Mouse (Mus musculus): Measurements from ENCODE around the gene Tmem205. TPM values are rescaled to one million over a fixed set of nuclear protein-coding genes. Genes with fewer than 3 reads are reported as not detected.

Tmem205 gene
- polyA plus RNA-seq, 1 experiment: 28.6 TPM

DNA sequence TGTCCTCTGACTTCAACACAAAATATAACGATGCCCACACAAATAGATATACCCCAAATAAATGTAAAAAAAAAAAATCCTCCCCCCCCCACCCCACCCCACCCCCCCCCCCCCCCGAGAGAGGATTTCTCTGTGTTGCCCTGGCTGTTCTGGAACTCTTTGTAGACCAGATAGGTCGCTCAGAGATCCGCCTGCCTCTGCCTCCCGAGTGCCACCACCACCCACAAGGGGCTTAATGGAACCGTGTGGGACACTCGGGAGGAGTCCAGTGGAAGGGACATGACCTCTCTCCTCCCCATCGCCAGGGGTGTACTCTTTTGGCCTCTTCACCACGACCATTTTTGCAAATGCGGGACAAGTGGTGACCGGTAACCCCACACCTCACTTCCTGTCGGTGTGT lies 15.7 kb upstream of the Tmem205 start:
- TF ChIP-seq CTCF (IDR thresholded peaks at IDR 0.05; ENCODE audit: borderline replicate concordance, extremely low read depth, insufficient read depth, insufficient read length) (no peak), POLR2A (IDR thresholded peaks at IDR 0.05; ENCODE audit: borderline replicate concordance, extremely low read depth, insufficient read depth, insufficient read length, poor library complexity, severe bottlenecking) (no peak)
- DNase-seq (ENCODE audit: low read depth): no peak

DNA sequence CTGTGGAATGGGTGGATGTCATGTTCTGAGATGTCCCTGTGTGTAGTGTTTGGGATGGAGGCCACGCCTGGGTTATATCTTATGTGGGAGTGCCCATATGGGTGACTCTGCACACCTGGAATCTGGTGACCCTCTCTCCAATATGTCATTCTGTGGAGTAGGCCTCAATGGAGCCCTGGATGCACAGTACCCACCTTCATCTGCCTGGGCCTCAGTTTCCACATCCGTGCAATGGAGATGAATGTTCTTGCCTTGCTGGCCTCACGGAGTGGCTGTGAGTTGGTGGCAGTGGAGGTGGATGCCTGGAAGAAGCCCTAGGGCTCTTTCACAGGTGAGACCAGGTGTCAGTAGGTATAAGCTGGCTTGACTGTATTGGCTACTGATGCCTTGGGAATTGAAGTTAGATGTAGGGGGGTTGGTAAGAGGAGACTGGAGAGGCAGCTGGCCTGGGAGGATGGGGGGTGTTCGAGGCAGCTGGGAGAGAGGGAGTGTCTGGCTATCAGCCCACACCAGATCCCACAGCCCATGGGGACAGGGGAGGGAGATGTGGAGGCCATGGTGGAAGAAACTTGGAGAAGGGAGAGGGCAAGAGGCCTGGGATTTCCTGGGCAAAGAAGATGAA lies 11.0 kb upstream of the Tmem205 start:
- DNase-seq (ENCODE audit: low read depth): no peak
- TF ChIP-seq POLR2A (IDR thresholded peaks at IDR 0.05; ENCODE audit: borderline replicate concordance, extremely low read depth, insufficient read depth, insufficient read length, poor library complexity, severe bottlenecking): no peak
- TF ChIP-seq CTCF (IDR thresholded peaks at IDR 0.05; ENCODE audit: borderline replicate concordance, extremely low read depth, insufficient read depth, insufficient read length): no peak

DNA sequence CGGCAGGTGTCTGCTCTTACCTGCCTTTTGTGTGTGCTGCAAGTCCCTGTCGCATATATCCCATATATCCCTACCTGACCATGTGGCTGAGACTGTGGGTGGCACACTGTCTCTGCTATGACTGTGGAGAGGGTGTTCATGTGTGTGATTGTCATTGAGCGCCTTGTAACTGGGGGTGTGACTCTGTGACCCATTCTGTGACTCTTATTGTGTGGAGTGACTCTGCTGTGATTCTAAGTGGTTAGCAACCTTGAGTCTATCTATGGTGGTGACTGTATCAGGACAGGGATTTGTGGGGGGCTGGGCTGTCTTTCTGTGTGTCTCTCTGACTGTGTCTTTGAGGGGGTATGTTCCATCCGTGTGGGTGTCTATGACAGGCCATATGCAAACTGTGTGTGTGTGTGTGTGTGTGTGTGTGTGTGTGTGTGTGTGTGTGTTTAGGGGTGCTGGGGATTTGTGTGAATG lies 10.4 kb upstream of the Tmem205 start:
- DNase-seq (ENCODE audit: low read depth): no peak
- no peak for TF ChIP-seq POLR2A (IDR thresholded peaks at IDR 0.05; ENCODE audit: borderline replicate concordance, extremely low read depth, insufficient read depth, insufficient read length, poor library complexity, severe bottlenecking)
- TF ChIP-seq CTCF (IDR thresholded peaks at IDR 0.05; ENCODE audit: borderline replicate concordance, extremely low read depth, insufficient read depth, insufficient read length): no peak

DNA sequence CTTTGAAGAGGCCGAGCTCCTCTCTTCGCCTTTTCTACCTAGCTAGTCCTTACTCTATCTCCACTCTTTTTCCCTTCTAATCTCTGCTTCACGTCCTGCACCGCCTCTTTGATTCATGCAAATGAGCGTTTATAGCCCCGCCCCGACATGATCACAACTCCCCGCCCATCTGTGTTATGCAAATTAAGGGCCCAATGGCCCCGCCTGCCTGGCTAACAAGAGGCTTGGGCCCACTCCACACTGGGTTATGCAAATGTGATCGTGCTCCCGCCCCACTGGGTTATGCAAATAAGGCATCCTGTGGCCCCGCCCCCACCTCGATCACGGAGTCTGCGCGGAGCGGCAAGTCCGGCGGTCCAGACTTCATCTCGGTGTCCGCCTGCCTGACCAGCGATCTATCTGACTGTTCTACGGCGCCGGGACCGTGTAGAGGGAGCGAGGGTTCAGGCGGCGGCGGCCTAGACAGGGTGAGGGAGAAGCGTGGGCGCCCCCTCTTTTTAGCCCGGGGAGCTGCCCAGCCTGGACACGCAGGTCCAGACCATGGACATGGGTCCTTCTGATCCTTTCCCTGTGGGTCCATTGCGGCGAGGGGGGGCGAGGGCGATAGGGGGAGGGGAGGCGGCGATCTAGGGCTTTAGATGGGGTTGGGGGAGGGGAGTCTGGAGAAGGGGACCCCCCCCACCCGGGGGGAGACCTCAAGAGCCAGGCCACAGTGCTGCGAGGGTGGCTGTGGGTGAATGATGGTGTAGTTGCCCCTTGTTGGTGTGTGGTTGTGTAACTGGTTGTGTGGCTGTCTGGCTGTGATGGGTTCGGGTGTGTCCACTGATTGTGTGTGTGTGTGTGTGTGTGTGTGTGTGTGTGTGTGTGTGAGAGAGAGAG lies 9.6 kb upstream of the Tmem205 start, which contains the start of gene Plppr2:
Gene Plppr2, plus strand, starts transcription at position 342 of the 879 bp plus-strand sequence.
- peak; percentile 99 for DNase-seq (ENCODE audit: low read depth)
- TF ChIP-seq POLR2A (IDR thresholded peaks at IDR 0.05; ENCODE audit: borderline replicate concordance, extremely low read depth, insufficient read depth, insufficient read length, poor library complexity, severe bottlenecking) (no peak; the same call in 1 of the 2 replicates), CTCF (IDR thresholded peaks at IDR 0.05; ENCODE audit: borderline replicate concordance, extremely low read depth, insufficient read depth, insufficient read length) (no peak)

DNA sequence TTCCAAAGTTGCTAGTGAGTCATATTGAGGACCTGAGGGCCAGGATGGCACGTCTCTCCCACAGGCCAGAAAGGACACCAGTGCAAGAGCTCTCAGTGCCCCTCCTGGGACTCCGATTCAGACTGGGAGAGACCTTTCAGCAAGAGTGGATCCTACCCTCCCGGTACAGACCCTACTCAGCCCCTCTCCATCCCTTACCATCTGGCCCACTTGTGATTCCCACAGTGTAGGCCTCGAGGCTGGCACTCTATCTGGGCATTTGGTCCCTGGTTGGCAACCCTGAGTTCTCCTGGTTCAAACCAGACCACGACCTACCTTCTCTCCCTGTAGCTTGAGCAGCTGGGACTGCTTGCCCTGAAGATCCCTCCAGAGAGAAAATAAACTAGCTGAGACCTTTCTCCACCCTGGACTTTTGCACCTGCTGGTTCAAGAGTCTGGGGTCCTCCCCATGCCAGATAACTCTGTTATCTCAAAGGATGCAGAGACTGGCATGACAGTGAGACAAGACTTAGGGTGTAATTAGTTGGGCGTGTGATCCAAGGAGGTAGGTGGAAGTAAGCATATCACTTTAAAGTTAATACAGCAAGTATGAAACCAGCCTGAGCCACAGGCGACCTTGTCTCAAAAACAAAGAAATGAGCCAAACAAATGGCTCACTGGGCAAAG lies 8.2 kb upstream of the Tmem205 start:
- TF ChIP-seq CTCF (IDR thresholded peaks at IDR 0.05; ENCODE audit: borderline replicate concordance, extremely low read depth, insufficient read depth, insufficient read length) (no peak), POLR2A (IDR thresholded peaks at IDR 0.05; ENCODE audit: borderline replicate concordance, extremely low read depth, insufficient read depth, insufficient read length, poor library complexity, severe bottlenecking) (no peak)
- no peak for DNase-seq (ENCODE audit: low read depth)

DNA sequence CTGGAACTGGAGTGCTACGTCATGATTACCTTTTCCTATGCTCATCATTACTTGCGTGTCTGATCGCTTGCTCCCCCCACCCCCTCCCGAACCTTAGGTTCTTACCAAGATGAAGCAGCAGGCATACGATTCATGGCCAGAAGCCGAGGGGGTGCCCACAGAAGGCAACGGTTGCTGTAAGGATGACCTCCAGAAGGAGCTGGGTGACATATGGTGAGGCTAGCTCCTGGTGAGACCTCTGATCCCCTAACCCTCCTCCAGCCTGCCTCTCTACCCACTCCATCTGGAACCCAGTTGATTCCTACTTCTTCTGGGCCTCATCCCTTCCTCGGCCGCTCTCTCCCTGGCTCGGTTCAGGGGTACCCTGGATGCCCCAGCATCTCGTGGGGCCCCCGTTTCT lies 6.7 kb upstream of the Tmem205 start:
- no peak for DNase-seq (ENCODE audit: low read depth)
- TF ChIP-seq POLR2A (IDR thresholded peaks at IDR 0.05; ENCODE audit: borderline replicate concordance, extremely low read depth, insufficient read depth, insufficient read length, poor library complexity, severe bottlenecking) (no peak), CTCF (IDR thresholded peaks at IDR 0.05; ENCODE audit: borderline replicate concordance, extremely low read depth, insufficient read depth, insufficient read length) (no peak)

DNA sequence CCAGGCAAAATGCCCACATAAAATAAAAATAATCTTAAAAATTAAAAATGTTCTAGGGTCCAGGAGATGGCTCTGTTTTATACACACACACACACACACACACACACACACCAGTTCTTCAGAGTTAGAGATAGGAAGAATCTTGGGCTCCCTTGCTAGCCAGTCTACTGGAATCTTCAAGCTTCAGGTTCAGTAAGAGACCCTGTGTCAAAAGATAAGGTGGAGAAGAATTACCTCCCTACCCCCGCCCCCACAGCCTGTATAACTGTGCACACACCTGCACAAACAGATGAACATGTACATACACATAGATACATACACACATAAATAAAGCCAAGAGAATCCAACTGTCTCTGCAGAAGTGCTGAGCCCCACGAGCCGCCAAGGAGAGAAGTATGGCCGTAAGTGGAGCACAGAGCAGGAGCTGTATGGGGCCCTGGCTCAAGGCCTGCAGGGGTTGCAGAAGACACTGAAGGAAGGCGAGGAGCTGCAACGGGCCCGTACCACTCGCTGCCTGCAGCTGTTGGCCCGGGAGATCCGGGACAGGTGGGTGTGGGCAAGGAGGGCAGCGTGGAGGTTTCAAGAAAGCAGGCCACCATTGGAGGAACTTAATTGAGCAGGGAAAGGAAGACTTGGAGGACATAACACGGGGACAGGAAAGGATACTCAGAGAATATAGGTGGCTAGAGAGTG lies 5.2 kb upstream of the Tmem205 start:
- no peak for TF ChIP-seq POLR2A (IDR thresholded peaks at IDR 0.05; ENCODE audit: borderline replicate concordance, extremely low read depth, insufficient read depth, insufficient read length, poor library complexity, severe bottlenecking)
- no peak for TF ChIP-seq CTCF (IDR thresholded peaks at IDR 0.05; ENCODE audit: borderline replicate concordance, extremely low read depth, insufficient read depth, insufficient read length)
- no peak for DNase-seq (ENCODE audit: low read depth)

DNA sequence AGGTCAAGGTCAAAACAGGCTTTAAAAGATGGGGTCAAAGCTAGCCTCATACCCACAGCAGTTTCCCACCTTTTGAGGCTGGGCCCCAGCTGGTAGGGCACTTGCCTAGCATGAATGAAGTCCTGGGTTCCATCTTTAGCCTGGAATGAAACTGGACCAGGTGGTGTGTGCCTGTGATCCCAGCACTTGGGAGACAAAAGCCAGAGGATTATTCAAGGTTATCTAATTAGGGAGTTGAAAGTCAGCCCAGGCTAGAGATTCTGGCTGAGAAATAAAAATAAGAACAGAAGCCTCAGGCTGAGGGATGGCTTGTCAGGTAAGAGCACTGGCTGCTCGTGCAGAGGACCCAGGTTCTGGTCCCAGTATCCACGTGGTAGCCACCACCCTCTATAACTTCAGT lies 4.7 kb upstream of the Tmem205 start:
- TF ChIP-seq CTCF (IDR thresholded peaks at IDR 0.05; ENCODE audit: borderline replicate concordance, extremely low read depth, insufficient read depth, insufficient read length) (no peak), POLR2A (IDR thresholded peaks at IDR 0.05; ENCODE audit: borderline replicate concordance, extremely low read depth, insufficient read depth, insufficient read length, poor library complexity, severe bottlenecking) (no peak)
- DNase-seq (ENCODE audit: low read depth): no peak

DNA sequence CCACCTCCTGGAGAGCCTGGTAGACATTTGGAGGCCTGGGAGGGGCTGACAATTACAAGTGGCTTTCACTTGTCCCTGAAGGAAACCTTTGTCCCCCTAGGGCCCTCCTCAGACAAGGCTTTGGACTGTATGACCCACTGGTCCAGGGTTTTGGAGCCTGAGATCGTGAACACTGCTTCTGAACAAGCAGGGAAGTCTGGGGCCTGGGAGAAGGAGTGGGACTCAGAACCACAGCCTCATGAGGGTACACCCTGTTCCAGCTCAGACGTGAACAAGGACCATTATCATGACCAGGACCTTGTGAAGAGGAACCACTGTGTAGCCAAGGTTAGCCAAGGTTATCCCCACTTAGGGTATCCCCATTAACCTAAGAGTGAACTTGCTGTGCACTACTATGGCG lies 1.9 kb upstream of the Tmem205 start:
- TF ChIP-seq CTCF (IDR thresholded peaks at IDR 0.05; ENCODE audit: borderline replicate concordance, extremely low read depth, insufficient read depth, insufficient read length): no peak
- no peak for TF ChIP-seq POLR2A (IDR thresholded peaks at IDR 0.05; ENCODE audit: borderline replicate concordance, extremely low read depth, insufficient read depth, insufficient read length, poor library complexity, severe bottlenecking)
- no peak for DNase-seq (ENCODE audit: low read depth)

DNA sequence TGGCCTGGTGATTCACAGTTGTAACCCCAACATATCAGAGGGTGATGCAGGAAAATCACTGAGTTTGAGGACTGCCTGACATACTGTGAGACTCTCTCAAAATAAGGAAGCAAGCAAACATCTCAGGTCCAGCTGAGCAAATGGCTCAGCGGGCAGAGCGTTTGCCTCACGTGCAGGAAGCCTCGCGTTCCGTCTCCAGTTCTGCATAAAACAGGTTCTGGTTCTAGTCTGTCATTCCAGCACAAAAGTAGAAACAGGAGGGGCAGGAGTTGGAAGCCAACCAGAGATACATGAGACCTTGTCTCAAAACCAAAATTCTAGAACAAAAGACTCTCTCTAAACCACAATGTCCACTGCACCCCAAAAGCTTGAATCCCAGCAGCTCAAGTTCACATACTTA lies 572 bp downstream of the Tmem205 start:
- TF ChIP-seq POLR2A (IDR thresholded peaks at IDR 0.05; ENCODE audit: borderline replicate concordance, extremely low read depth, insufficient read depth, insufficient read length, poor library complexity, severe bottlenecking): no peak
- TF ChIP-seq CTCF (IDR thresholded peaks at IDR 0.05; ENCODE audit: borderline replicate concordance, extremely low read depth, insufficient read depth, insufficient read length): no peak

DNA sequence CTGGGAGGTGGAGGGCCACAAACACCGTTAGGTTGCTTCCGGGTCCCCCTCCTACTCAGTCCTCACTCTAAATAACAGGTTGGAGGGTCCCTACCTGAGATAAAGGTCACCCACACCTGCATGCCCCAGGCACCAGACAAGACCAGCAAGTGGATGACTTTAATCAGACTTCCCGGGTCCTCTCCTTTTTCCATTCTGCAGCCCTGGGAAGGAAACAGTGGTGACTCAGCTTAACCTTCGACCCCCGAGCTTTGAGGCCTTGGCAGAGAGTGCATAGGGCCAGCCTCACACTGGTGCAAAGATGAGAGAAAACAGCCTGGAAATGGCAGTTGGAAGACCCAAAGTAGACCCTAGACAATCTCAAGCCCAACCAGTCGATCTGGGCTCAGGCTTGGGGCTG lies 1.2 kb downstream of the Tmem205 start:
- DNase-seq (ENCODE audit: low read depth): no peak
- TF ChIP-seq CTCF (IDR thresholded peaks at IDR 0.05; ENCODE audit: borderline replicate concordance, extremely low read depth, insufficient read depth, insufficient read length) (no peak), POLR2A (IDR thresholded peaks at IDR 0.05; ENCODE audit: borderline replicate concordance, extremely low read depth, insufficient read depth, insufficient read length, poor library complexity, severe bottlenecking) (no peak)

More for the DNA sequence above, 572 bp downstream of the Tmem205 start:
- DNase-seq (ENCODE audit: low read depth): peak; percentile 33

Data from brain, embryonic 14.5 days (tissue).